Mouse (Mus musculus) adrenal gland, postnatal 4 days (tissue): ENCODE measurements around the gene Gpr65. TPM values are rescaled to one million over a fixed set of nuclear protein-coding genes. Genes with fewer than 3 reads are reported as not detected.
"Not testable (repeated sequence)": the region's sequence is repeated elsewhere in the genome, so short reads cannot be mapped to it uniquely, and the experiment has no call there.

Experiments
- DNase-seq, 2 experiments: peaks; one replicate each; pipeline ENCODE4 v3.0.0; 2021 to 2022; ENCODE audit warnings: low spot score in 2 of 2, mixed read lengths in 2 of 2
- total RNA-seq, 2 experiments: library from RNA; stranded (reverse); gene quantifications; 2 replicates each; pipeline ENCODE4 v1.2.3; 2021

Gpr65 gene
- total RNA-seq, 2 experiments from 2014 or later = 1.7 to 1.9 TPM

DNA sequence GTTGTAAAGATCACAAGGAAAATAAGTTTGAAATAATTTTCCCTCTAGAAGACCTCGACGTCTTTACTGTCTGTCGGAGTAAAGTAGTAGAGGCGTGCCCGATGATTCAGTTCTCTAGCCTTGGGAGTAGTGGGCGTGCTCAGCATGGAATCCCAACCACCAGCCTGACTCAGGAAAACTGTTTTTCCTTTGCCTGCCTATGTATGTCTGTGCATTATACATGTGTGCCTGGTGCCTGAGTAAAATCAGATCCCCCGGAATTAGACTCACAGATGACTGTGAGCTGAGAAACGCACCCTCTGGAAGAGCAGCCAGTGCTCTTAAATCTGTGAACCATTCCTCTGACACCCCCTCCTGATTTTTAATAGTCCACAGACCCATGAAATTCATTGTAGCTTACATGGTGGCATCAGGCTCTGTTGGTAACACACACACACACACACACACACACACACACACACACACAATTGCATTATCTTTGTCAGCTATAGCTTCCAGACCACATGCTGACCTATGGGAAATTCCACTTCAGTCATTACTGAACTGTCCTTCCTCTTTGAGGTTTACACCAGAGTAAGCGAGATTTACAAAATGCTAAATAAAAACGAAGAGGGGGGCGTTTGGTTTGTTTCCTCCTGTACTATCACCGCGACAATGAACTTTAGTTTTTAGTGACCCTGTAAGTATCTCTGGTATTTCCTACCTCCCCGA lies 14.5 kb downstream of the Gpr65 start:
- DNase-seq = no peak

DNA sequence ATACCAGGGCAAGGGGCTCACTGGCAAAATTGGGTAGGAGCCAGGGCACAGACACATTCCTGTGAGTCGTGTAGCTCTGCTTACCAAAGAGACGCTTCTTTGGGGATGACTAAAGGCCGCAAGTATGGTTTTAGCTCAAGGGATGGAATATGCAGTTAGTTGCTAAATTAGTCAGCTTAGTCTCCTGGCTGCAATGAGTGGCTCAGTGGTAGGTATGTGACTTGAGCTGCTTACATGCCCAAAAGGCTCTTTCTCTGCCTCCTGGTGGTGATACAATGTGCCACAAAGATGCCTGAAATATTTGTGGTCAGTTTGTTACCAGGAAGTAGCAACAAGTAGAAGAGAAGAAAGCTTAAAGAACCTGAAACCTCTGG lies 15.0 kb downstream of the Gpr65 start:
- DNase-seq = no peak

DNA sequence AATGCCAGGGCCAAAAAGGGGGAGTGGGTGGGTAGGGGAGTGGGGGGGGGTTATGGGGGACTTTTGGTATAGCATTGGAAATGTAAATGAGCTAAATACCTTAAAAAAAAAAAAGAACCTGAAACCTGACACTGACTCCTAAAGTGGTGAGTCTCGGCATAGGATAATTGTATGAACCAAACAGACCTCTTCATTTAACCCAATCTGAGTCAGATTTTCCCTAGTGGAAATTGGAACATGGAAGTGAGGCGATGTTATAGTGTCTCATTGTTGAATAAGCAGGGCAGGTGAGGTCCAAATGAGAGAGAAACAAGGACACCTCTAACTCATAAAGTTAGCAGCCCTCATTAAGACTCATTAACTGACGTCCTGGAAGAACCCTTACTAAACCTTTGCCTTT lies 16.0 kb downstream of the Gpr65 start:
- no peak for DNase-seq

DNA sequence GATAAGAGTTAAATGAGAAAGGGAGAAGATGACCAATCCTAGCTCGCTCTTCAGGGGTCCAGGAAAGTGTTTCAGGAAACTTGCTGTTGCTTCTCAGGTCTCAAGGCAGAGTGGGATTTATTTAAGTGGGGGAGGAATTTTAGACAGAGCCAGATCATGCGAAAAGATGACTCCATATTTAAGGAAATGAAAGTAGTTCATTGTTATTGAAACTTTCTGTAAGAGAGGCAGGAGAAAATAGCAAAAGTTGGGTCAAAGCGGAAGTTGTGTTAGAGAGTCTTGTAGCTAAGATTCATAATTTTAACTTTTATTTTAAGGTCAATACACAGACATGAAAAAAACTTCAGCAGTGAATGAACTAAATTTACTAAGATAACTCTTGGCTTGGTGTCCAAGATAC lies 22.0 kb downstream of the Gpr65 start:
- no peak for DNase-seq

DNA sequence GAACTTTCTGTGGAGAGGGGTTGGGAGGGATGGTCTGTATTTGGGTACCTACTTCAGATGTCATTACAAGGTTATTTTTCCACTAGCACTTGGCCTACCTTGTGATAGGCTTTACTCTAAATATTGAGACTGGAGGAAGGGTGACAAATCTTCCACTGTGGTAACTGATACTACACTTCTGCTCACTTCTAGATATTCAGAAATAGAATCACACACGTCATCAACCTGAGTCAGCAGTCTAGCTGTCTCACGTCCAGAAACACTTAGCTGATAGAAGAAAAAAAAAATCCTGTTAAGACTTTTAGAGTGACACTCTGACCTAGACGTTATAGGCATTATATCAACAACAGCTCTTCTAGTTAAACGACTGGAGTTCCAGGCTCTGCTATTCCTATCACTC lies 23.8 kb downstream of the Gpr65 start:
- DNase-seq = no peak

DNA sequence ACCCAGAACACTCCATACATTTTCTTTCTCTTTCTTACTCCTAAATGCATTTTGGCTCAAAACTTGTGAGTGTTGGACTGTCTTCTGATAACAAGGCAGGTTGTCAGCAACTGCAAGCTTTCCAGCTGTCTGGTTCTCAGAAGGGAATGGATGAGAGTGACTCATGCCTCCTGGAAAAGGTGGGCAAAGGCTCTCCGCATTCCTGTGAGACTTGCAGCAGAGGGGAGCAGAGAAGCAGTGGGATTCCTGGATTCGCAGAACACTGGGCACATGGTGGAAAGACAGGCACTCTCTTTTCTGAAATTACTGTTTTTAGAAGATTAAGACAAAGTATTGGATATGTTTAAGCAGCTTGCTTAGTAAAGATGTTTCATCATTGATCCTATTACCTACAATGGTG lies 25.8 kb downstream of the Gpr65 start:
- DNase-seq = no peak

DNA sequence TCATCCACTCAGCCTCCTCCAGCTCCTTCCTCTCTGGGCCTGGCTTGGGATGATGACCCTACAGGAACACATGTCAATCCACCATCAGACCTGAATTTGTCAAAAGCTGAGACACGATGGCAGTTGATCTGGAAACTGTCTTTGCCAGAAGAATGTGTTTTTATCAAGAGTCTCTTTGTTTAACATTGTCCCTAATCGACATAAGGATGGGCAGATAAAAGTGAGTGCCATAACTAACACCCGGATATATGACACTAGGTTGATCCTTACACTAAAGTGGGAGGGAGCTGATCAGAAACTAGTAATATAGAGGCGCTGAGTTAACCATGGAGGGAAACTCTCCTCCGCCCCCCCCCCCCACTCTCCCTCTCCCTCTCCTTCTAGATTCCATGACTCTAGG lies 33.5 kb downstream of the Gpr65 start:
- no peak for DNase-seq

DNA sequence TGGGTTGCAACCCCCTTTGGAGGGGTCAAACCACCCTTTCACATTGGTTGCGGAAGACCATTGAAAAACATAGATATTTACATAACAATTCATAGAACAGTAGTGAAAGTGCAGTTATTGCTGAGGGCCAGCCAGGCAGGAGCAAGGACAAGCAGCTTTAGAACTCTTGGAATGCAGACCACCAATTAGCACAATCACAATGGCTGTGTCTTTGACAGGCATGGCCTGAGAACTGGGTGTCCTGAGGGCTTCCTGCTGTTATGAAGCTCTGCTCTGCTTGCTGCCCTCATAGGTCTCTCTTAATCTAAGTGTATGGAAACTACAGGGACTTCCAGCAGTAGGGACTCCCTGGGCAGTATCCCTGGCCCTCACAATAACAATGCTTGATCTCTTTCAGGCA lies 34.6 kb downstream of the Gpr65 start:
- no peak for DNase-seq

DNA sequence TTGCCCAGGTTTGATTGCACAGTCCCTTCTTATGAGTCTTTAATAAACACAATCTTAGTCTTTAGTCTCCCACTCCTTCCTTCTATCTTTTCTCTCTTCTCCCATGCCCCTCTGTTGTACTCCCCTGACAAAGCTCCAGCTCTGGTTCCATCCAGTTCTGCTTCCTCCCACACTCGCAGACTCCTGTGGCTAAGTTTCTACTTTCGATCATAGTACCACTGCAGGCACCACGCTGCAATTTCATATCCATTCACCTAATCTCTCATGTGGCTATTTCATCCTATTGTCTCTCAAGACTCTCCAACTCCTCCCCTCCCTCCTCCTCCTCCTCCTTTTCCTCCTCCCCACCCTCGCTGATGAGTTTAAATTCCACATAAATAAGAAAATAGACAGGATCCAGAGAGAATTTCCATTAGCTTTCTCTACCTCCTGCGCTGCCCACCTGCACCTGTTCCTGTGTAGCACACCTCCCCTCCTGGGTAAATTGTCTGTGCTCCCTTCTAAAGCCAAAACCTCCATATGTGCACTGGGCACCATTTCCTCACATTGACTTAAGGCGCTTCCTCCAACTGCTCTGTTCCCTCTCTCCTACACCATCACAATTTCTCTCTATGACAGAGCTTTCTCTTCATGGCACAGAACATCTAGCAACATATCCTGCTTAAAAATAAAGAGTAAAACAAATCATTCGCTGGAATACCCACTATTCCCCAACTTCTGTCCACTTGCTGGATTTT lies 38.9 kb downstream of the Gpr65 start:
- DNase-seq = no peak

DNA sequence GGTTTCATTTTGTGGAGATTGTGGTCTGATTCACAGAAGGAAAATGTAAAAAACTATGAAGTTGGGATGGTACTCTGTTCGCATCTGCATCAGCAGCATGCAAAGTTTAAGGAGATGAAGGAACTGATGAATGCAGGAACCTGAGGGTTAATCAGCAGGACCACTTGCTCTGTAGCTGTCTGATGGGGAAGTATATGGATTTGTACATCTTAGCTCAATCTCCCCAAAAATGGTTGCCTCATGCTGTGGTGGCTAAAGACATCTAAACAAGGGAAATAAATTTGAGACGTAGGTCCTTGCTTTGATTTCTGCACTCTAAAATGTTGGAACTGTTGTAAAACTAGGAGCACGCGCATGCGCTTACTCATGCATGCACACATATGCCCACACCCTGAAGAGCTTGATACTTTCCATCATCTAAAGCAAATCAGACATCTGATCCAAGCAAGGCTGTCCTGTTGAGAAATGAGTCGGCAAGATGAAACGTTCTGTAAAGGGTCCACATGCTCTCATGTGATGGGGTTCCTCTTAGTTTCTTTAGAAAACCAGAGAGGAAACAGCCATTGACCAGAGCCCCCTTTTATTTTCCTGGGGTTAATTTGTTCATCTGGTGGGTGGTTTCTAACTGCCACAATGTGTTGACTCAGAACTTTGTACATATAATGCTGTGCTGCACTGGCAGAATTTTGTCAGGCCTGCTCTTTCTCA lies 43.1 kb downstream of the Gpr65 start:
- no peak for DNase-seq

DNA sequence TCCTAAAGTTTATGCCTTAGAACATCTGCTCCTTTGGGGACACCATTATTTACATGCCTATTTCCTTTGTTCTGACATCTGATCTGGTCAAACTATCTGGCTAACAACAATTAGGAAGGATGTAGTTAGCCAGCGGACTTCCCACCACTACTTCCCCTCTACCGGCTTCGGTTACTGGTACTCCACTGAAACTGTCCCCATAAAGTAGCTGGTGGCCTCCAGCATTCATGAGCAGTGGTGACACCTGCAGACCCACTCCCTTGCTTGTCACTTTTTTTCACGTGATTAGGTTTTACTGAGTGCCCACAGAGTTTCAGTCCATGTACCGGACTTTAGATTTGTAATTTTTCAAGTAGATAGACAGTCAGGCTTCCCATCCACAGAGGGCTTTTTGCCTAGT lies 47.5 kb downstream of the Gpr65 start:
- DNase-seq = no peak

DNA sequence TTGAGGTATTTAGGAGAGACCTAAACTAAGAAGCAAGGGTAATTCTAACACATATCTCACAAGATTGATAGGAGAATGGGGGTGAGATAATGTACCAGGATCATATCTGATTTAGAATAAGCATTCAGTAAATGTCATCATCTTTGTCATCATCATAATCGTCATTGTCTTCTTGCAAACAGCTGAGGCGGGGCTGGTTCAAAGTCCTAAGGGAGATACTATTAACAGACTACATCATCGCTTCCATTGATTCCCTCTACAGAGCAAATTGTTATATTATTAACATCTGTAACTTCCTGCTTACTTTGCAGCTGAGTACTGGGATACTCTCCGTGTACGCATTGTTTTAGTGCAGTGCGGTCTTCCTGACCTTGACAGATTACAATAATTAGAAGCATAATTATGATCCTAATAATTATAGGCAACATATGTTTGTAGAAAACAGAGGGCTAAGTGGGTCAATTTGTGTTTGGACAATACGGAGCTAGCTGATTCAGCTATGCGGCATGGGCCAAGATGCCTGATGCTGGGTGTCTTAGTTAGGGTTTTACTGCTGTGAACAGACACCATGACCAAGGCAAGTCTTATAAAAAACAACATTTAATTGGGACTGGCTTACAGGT lies 49.4 kb downstream of the Gpr65 start:
- DNase-seq = no peak

DNA sequence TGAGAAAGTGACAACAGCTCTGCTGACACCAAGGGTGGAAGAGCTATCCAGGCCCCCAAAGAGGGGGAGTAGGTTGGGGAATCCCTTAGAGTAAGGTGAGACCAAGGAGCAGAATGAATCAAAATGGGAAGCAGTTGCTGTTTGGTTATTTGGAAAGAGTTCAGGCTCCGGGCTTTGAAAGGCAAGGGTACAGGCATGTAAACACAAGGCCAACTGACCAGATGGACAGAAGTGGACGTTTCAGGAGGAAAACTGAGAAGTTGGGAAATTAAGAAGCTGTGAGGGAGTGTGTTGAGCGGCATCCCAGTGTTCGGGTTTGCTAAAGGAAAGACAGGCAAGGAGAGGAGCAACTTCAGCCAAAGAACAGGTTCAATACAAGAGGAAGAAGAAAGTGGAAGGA lies 54.0 kb downstream of the Gpr65 start:
- DNase-seq = no peak

DNA sequence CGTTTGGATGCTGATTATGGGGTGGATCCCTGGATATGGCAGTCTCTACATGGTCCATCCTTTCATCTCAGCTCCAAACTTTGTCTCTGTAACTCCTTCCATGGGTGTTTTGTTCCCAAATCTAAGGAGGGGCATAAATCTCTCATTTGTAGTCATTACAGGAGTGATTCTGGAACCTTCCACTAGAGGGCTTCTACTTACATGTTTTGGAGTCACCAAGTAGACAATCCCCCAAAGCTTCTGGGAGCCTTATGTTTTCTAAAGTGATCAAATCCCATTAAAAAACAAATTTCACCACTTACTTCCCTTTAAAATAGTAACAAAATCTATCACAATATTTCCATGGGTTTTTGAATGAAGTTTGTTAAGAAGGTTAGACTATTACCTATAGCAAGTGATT lies 55.7 kb downstream of the Gpr65 start:
- not testable (repeated sequence) for DNase-seq

Other genes starting within 250 kb of the Gpr65 start
- 10 to 100 TPM; 15.3 to 18.2 TPM for gene Galc, start 9.2 kb upstream of the Gpr65 start, total RNA-seq